Comparison of ENCODE assay signal across 28 mouse cellular contexts in the genomic region with DNA sequence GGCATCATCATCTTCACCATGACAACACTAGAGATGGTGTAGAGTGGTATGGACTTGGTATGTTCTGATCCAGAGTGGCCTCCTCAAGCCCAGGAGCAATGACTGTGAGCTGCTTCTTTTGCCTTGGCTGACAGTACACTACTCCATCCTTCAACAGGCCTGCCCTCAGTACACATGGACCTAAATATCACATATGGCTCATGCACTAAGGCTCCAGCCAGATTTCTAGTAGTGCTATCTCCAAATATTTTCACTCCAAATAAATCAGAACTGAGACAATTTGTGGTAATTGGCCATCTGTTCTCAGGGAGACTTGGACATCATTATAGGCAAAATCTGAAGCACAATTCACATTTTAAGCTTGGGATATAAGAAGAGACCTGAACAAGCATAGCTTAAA. TPM values are rescaled to one million over a fixed set of nuclear protein-coding genes. Genes with fewer than 3 reads are reported as not detected.
A peak's percentile ranks its signal among the peaks of the same experiment; 100 is the strongest.
DNase-seq lines count a peak whose midpoint lies in the region; ATAC-seq and TF ChIP-seq lines count a peak whose summit lies in the region.
"Had no signal": no experiment of that assay in that cellular context is flagged by ENCODE, and none has a peak within 500 bp of the region (broad histone marks: within the 10 kb centered on the region; RNA-seq: fewer than 3 reads in every experiment).

No protein-coding gene starts in this region.

- no peak for TF ChIP-seq CTCF in brain, embryonic 14.5 days (IDR thresholded peaks at IDR 0.05; ENCODE audit: borderline replicate concordance, extremely low read depth, insufficient read depth, insufficient read length)
- TF ChIP-seq CTCF in cerebellum, adult 2 months (IDR thresholded peaks at IDR 0.05; ENCODE audit: borderline replicate concordance, insufficient read depth, low read depth, low read length): no peak

- H3K9ac ChIP-seq in forebrain, embryonic 15.5 days (replicated peaks): no peak overlapping the region
- no peak overlapping the region for H3K9ac ChIP-seq in forebrain, embryonic 11.5 days (ENCODE audit: low read length)
- H3K9ac ChIP-seq: heart, embryonic 12.5 days; hindbrain, embryonic 13.5 days; limb, embryonic 15.5 days; liver, embryonic 13.5 days; midbrain, embryonic 13.5 days; neural tube, embryonic 13.5 days had no signal

- no peak overlapping the region for H3K4me3 ChIP-seq in forebrain, embryonic 15.5 days
- no peak overlapping the region for H3K4me3 ChIP-seq in forebrain, embryonic 11.5 days (ENCODE audit: low read depth, low read length)
- H3K4me3 ChIP-seq in cerebellum, adult 2 months (replicated peaks; ENCODE audit: insufficient read depth, low read depth, low read length): no peak overlapping the region
- H3K4me3 ChIP-seq: heart, adult 2 months; heart, embryonic 12.5 days; hindbrain, embryonic 13.5 days; limb, embryonic 10.5 days; limb, embryonic 15.5 days; liver, embryonic 13.5 days; megakaryocyte, embryonic 14.5 days; midbrain, embryonic 13.5 days; neural tube, embryonic 13.5 days had no signal

- peaks cover 16% of the 10 kb centered on the region for H3K36me3 ChIP-seq in forebrain, embryonic 15.5 days
- peaks cover 6% of the 10 kb centered on the region; the same call in 1 of the 2 replicates for H3K36me3 ChIP-seq in forebrain, embryonic 11.5 days (ENCODE audit: control insufficient read depth, insufficient read depth, low read length)

- H3K4me2 ChIP-seq in forebrain, embryonic 15.5 days (replicated peaks): no peak overlapping the region
- no peak overlapping the region for H3K4me2 ChIP-seq in forebrain, embryonic 11.5 days (ENCODE audit: low read depth, low read length, severe bottlenecking)
- H3K4me2 ChIP-seq: heart, embryonic 12.5 days; hindbrain, embryonic 13.5 days; limb, embryonic 15.5 days; liver, embryonic 13.5 days; midbrain, embryonic 13.5 days; neural tube, embryonic 13.5 days had no signal

- peaks cover 44% of the 10 kb centered on the region for H3K4me1 ChIP-seq in forebrain, embryonic 15.5 days
- H3K4me1 ChIP-seq in forebrain, embryonic 11.5 days (replicated peaks; ENCODE audit: control insufficient read depth, insufficient read depth, low read length): peaks cover 2% of the 10 kb centered on the region; the same call in 1 of the 2 replicates
- H3K4me1 ChIP-seq in cerebellum, adult 2 months (ENCODE audit: control insufficient read depth, insufficient read depth, low read length): peaks cover 29% of the 10 kb centered on the region

- H3K9me3 ChIP-seq in forebrain, embryonic 15.5 days: no peaks in the 10 kb centered on the region
- no peaks in the 10 kb centered on the region for H3K9me3 ChIP-seq in forebrain, embryonic 11.5 days (ENCODE audit: control insufficient read depth, low read length)
- H3K9me3 ChIP-seq: heart, embryonic 12.5 days; hindbrain, embryonic 13.5 days; limb, embryonic 10.5 days; limb, embryonic 15.5 days; liver, embryonic 13.5 days; megakaryocyte, embryonic 14.5 days; midbrain, embryonic 13.5 days; neural tube, embryonic 13.5 days had no signal

- H3K27me3 ChIP-seq in forebrain, embryonic 15.5 days: no peaks in the 10 kb centered on the region
- no peaks in the 10 kb centered on the region for H3K27me3 ChIP-seq in forebrain, embryonic 11.5 days (ENCODE audit: control insufficient read depth, insufficient read depth, low read length)
- no peaks in the 10 kb centered on the region for H3K27me3 ChIP-seq in cerebellum, adult 2 months (ENCODE audit: control insufficient read depth, insufficient read depth, low read length)
- H3K27me3 ChIP-seq: heart, embryonic 12.5 days; hindbrain, embryonic 13.5 days; limb, embryonic 15.5 days; liver, embryonic 13.5 days; megakaryocyte, embryonic 14.5 days; midbrain, embryonic 13.5 days; neural tube, embryonic 13.5 days had no signal

- no peak for DNase-seq in forebrain, embryonic 11.5 days (ENCODE audit: low spot score)
- peak; percentile 62 for DNase-seq in brain, embryonic 14.5 days (ENCODE audit: low read depth)
- DNase-seq in cerebellum, adult 2 months: peak; percentile 30 to 78
- peak; percentile 19 to 22 for DNase-seq in cerebellum, postnatal 36 days
- no peak for DNase-seq in frontal cortex, adult 2 months (ENCODE audit: extremely low spot score in 1 of 2, low spot score in 1 of 2)
- DNase-seq: adrenal gland, adult 2 months; B cell, adult 2 months; heart, adult 2 months; heart, postnatal 4 days; kidney, adult 8-10 months; kidney, postnatal 4 days; layer of hippocampus, adult 9-11 months; liver, embryonic 13.5 days; lung, adult 18-20 months; lung, postnatal 4 days had no signal

- TF ChIP-seq POLR2A in brain, embryonic 14.5 days (IDR thresholded peaks at IDR 0.05; ENCODE audit: borderline replicate concordance, extremely low read depth, insufficient read depth, insufficient read length, poor library complexity, severe bottlenecking): no peak
- TF ChIP-seq POLR2A in cerebellum, adult 2 months (IDR thresholded peaks at IDR 0.05; ENCODE audit: borderline replicate concordance, insufficient read depth, low read length): no peak

- ATAC-seq in forebrain, embryonic 15.5 days (replicated peaks): 0 out of 2 replicates have a peak, but pooled peaks have one; percentile 31
- no peak for ATAC-seq in forebrain, embryonic 11.5 days (replicated peaks; ENCODE audit: low FRiP score)
- ATAC-seq: activated CD4-positive, CD25-positive, alpha-beta regulatory T cell, adult 4 months; intestine, embryonic 16.5 days; lung, postnatal 0 days; midbrain, embryonic 13.5 days had no signal

- H3K27ac ChIP-seq in forebrain, embryonic 15.5 days (replicated peaks): peak overlapping the region; percentile 19; the same call in 1 of the 2 replicates
- H3K27ac ChIP-seq in forebrain, embryonic 11.5 days (ENCODE audit: low read depth, low read length): no peak overlapping the region
- H3K27ac ChIP-seq in cerebellum, adult 2 months (ENCODE audit: insufficient read depth, low read length): no peak overlapping the region
- H3K27ac ChIP-seq: heart, adult 2 months; hindbrain, embryonic 13.5 days; kidney, postnatal 0 days; limb, embryonic 10.5 days; limb, embryonic 15.5 days; liver, embryonic 13.5 days; midbrain, embryonic 13.5 days; neural tube, embryonic 13.5 days had no signal

RNA-seq across cellular contexts. Expression of a gene that starts 43.8 kb away (rescaled TPM):
- polyA plus RNA-seq in forebrain, embryonic 15.5 days (2015; fragmentation: Nextera tagmentation; extraction: Ambion mirVana): 0.17 and 0.20 TPM in 2 replicates
- 0.13 and 0.23 TPM in 2 replicates for polyA plus RNA-seq in forebrain, embryonic 11.5 days (2014; fragmentation: Nextera tagmentation; extraction: Ambion mirVana)
- 0.31 and 0.34 TPM in 2 replicates for polyA plus RNA-seq in brain, embryonic 14.5 days (2012; rRNA removed)
- 0.97 and 1.3 TPM in 2 replicates for polyA plus RNA-seq in cerebellum, adult 2 months (2012; rRNA removed)
- polyA plus RNA-seq in frontal cortex, adult 2 months (2012; rRNA removed): 0.63 and 1.3 TPM in 2 replicates
- polyA plus RNA-seq: activated CD4-positive, CD25-positive, alpha-beta regulatory T cell, adult 4 months; embryonic facial prominence, embryonic 11.5 days; limb, embryonic 10.5 days; liver, embryonic 13.5 days had no signal

RNA-seq across cellular contexts. Expression of a gene that starts 51.3 kb away (rescaled TPM):
- polyA plus RNA-seq in forebrain, embryonic 15.5 days (2015; fragmentation: Nextera tagmentation; extraction: Ambion mirVana): 80.2 and 80.8 TPM in 2 replicates
- 130 and 143 TPM in 2 replicates for polyA plus RNA-seq in forebrain, embryonic 11.5 days (2014; fragmentation: Nextera tagmentation; extraction: Ambion mirVana)
- 31.1 and 85.6 TPM in 2 replicates for polyA plus RNA-seq in brain, embryonic 14.5 days (2012; rRNA removed)
- polyA plus RNA-seq in cerebellum, adult 2 months (2012; rRNA removed): 54.5 and 55.0 TPM in 2 replicates
- polyA plus RNA-seq in frontal cortex, adult 2 months (2012; rRNA removed): 49.9 and 54.6 TPM in 2 replicates

Comparison
In these comparisons a context has a peak if more than half of its experiments do, and no peak if none do; other contexts are left out.
1. DNase-seq: peak in brain, embryonic 14.5 days (single experiment), cerebellum, adult 2 months (2 of 2) and cerebellum, postnatal 36 days (2 of 2); none in forebrain, embryonic 11.5 days (single experiment) and frontal cortex, adult 2 months (0 of 2).